Mouse (Mus musculus): ENCODE data around the gene Eya4.

Gene Eya4

GRCm38 (mm10) chr10:23223336-23223735 is 127.2 kb downstream of the Eya4 start:
- DNase-seq = no peak

DNA sequence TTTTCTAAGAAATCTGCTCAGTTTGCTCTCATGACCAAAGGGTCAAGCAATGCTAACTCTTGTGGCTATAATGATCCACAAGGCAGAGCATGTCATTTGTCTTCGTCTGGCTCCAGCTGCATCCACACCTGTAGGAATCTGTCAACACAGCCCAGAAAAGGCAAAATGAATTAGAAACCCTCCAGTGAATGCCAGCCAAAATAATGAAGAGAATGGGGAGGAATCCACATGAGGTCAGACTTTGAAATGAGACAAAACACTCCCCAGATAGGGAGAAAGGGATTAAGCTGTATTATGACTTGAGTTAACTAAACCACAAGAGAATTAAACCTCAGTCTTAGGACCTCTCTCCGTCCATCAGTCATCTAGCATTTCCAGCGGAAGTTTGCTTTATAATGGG is 130.2 kb downstream of the Eya4 start:
- no peak for DNase-seq

GRCm38 (mm10) chr10:23216815-23217214 is 133.8 kb downstream of the Eya4 start:
- DNase-seq = no peak

DNA sequence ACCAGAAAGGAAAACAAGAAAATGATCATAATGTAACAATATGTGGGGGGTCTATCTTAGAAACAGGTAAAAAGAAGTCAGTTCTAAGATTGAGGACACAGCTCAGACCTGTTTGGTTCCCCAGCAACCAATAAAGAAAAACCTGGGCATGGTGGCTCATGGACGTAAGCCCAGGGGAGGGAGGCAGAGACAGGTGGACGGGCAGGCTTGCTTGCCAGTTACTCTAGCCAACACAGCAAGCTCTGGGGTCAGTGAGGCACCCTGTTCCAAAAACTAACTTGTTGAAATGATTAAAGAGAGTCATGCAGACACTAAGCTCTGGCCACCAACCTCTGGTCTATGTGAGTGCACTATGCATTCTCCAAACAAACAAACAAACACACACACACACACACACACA is 139.2 kb downstream of the Eya4 start:
- no peak for DNase-seq

DNA sequence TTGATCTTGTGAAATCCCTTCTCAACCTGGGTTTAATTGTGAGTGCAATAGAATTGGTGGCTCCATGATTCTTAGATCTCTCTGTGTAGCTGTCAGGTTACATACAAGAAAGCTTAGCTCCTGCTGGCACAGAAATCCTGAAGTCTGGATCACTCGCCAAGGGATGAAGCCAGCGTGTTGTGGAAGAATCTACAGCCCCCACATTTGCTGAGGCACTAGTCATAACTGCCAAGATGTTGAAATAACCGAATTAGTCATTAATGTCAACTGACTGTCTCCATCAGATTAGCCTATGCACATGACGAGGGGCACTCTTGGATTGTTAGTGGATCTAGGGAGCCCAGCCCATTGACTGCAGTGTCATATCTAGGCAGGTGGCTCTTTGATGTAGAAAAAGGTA is 146.7 kb downstream of the Eya4 start:
- no peak for DNase-seq

GRCm38 (mm10) chr10:23203144-23203838 is 147.3 kb downstream of the Eya4 start:
- DNase-seq = no peak

DNA sequence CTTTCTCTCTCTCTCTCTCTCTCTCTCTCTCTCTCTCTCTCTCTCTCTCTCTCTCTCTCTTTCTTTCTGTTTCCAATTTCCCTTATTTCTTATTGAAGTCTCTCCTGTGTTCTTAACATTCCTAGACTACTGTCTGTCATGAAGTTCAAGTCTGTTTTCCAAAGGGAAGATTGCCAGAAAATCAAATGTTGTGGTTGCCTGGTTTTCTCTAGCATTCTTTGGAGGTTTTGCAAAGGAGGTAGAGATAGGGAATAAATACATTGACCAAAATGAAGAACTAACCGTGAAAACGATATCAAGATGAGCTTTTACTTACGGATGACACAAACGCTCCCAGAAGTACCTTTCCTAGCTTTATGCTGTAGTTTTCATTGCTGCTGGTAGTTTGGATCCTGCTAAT is 148.0 kb downstream of the Eya4 start:
- DNase-seq = no peak

GRCm38 (mm10) chr10:23198251-23198650 is 152.3 kb downstream of the Eya4 start:
- DNase-seq = no peak

- no peak for DNase-seq
Observed at GRCm38 (mm10) chr10:23196336-23196735, 154.2 kb downstream of the Eya4 start.

DNA sequence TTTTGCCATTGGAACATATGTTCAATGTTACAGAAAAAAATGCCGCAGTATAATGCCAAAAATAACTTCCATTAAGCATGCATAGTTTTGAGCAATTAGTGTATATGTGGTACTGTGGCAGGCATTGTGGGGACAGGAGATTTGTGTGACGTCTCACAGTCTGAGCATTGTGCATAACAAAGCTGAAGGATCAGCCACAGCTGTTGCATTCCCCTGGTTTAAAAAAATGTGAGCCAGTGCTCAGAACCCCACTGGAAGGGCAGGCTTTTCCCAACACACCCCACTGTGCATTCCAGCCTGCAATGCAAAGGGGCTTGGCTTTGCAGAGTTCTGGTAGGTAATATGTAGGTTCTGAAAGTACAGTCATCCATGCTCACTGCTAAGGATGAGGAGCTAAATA is 155.2 kb downstream of the Eya4 start:
- no peak for DNase-seq

DNA sequence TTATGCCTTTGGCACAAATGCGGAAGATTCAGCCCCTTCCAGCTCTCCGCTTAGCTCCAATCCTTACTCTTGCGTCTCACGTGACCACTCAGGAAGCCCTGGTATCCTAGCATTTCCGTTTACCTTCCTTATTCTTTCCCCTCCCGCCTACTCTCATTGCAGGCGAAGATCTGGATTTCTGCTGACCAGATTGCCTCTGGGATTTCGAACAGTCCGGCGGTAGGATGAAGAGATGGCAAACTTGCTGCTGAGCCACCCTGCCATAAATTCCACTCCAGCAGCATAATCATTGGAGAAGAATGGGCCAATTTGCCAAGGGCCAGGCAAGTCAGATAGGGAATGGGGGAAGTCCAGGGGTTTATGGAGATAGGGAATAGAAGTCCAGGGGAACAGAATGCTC is 160.8 kb downstream of the Eya4 start:
- DNase-seq = no peak

GRCm38 (mm10) chr10:23185391-23185790 is 165.2 kb downstream of the Eya4 start:
- no peak for DNase-seq

- no peak for DNase-seq
Observed at GRCm38 (mm10) chr10:23181572-23182493, 168.8 kb downstream of the Eya4 start.

GRCm38 (mm10) chr10:23179285-23179684 is 171.3 kb downstream of the Eya4 start:
- no peak for DNase-seq

- DNase-seq = no peak
Observed at GRCm38 (mm10) chr10:23177347-23178046, 173.1 kb downstream of the Eya4 start.

- no peak for DNase-seq
Observed at GRCm38 (mm10) chr10:23176666-23177346, 173.8 kb downstream of the Eya4 start.

- DNase-seq = no peak
Observed at GRCm38 (mm10) chr10:23171541-23171940, 179.0 kb downstream of the Eya4 start.

DNA sequence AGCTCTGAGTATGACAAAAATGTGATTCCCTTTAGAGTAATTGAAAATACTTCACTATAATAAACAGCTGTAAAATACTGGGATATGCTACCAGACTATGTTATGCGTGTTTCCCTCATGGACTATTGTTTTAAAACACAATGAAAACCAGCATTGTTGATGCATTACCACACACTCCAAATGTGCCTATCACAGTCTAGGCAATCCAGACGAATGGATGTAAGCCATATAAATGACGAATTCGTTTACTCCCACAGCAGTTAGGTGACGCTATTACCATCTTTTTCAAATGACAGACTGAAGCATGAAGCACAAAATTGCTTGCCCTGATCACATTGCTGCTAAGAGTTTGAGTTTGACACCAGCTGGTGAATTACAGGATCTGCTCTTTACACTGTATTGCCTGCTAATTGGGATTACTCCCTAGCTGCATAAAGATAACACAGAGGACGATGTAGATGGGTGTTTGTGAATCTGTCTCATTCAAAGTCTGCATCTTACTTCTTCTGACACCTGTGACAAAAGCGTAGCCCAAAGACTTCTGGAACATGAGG is 185.4 kb downstream of the Eya4 start:
- DNase-seq = no peak

GRCm38 (mm10) chr10:23159844-23160243 is 190.7 kb downstream of the Eya4 start:
- no peak for DNase-seq

- no peak for DNase-seq
Observed at GRCm38 (mm10) chr10:23159138-23159537, 191.4 kb downstream of the Eya4 start.

GRCm38 (mm10) chr10:23156866-23157625 is 193.5 kb downstream of the Eya4 start:
- DNase-seq = no peak

DNA sequence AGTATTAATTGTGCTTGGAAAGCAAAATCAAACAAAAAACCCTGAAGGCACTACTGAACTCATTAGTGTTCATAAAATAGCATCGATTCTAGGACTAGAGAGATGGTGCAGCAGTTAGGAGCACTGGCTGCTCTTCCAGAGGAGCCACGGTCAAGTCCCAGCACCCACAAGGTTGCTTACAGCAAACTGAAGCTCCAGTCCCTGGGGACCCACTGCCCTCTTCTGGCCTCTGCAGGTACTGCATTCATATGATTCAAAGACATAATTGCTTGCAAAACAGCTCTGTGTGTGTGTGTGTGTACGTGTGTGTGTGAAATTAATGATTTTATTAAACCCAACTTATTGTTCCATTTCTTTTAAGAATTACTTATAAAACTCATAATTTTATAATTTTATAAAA is 200.2 kb downstream of the Eya4 start:
- no peak for DNase-seq
